Mouse (Mus musculus) splenic B cell, adult 2 months (primary cell): ENCODE measurements around the gene Spint5.
A peak's percentile ranks its signal among the peaks of the same experiment; 100 is the strongest.
"Not testable (repeated sequence)": the region's sequence is repeated elsewhere in the genome, so short reads cannot be mapped to it uniquely, and the experiment has no call there.

Experiments used
- DNase-seq: peaks from one replicate; pipeline ENCODE4 v3.0.0-alpha.2; 2011; ENCODE audit warnings: low read depth, low spot score
- H3K27me3 ChIP-seq: 2 replicates; pipeline ENCODE4 v1.6.1; 2012; ENCODE audit warnings: mild to moderate bottlenecking, low read length, moderate library complexity, mixed read lengths; ENCODE audit not compliant: control insufficient read depth, poor library complexity, insufficient read depth, severe bottlenecking
- H3K36me3 ChIP-seq: 2 replicates; pipeline ENCODE4 v1.6.1; 2012; ENCODE audit warnings: mild to moderate bottlenecking, low read length, moderate library complexity, mixed read lengths; ENCODE audit not compliant: control insufficient read depth, poor library complexity, insufficient read depth, severe bottlenecking

Spint5 gene

DNA sequence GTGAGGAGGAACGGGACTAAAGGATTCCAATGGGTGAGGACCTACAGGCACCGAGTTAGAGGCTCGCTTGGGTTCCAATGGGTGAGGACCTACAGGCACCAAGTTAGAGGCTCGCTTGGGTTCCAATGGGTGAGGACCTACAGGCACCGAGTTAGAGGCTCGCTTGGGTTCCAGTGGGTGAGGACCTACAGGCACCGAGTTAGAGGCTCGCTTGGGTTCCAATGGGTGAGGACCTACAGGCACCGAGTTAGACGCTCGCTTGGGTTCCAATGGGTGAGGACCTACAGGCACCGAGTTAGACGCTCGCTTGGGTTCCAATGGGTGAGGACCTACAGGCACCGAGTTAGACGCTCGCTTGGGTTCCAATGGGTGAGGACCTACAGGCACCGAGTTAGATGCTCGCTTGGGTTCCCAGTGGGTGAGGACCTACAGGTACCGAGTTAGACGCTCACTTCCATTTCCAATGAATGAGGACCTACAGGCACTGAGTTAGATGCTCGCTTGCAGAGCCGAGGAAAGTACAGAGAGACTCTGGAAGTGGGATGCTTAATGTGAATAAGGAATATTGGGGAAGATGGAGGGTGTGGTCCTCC is 1.2 kb downstream of the Spint5 start:
- H3K27me3 ChIP-seq, H3K36me3 ChIP-seq, DNase-seq: not testable (repeated sequence)

DNA sequence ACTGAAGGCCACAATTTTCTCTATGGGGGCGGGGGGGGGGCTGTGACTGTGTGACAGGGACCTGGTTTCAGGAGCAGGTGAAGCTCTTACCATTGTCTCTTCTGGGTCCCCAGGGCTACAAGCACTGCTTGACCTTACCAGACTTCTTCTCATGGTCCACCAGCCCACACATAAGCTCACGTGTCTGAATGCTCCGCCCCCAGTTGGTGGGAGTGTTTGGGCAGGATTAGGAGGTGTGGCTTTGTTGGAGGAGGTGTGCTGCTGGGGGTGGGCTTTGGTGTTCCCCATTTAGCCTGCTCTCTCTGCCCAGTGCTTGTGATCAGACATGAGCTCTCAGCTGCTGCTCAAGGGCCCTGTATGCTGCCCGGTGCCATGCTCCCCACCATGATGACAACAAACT is 8.2 kb downstream of the Spint5 start:
- DNase-seq, result no peak
- Histone ChIP-seq H3K36me3 (no peaks in the 10 kb centered on the region), H3K27me3 (no peaks in the 10 kb centered on the region)

DNA sequence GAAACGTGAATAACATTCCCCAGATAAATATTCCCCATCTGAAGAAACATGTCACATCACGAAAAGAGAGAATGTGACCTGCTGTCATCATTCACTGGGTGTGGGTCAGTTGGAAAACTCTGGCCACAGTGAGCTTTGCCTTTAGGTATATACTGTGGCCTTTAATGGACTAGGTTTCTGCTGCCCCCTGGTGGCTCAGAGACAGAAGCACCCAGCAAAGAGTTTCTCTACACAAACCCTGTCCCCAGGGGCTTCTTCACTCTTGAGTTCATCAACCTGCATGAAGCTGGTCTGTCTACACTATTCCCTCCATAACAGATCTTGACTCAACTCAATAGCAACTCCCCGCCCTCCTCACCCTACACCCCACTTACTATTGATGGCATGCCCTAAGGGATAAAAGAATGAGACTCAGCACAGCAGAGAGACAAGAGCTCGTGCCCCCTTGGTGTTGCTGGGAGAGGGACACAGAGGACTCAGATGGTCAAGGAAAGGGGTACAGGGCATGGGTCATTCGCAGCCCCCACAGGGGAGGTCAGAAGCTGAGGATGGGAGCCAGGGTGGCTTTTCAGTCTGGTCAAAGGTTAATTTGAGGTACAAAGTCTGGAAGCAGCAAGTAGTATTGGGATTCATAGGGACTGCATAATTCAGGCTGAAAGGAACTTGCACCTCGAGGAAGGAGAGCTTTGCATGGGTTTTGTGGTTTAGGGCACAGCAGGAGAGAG is 11.0 kb downstream of the Spint5 start:
- peak; percentile 77 for DNase-seq
- Histone ChIP-seq H3K27me3 (no peaks in the 10 kb centered on the region), H3K36me3 (no peaks in the 10 kb centered on the region)

DNA sequence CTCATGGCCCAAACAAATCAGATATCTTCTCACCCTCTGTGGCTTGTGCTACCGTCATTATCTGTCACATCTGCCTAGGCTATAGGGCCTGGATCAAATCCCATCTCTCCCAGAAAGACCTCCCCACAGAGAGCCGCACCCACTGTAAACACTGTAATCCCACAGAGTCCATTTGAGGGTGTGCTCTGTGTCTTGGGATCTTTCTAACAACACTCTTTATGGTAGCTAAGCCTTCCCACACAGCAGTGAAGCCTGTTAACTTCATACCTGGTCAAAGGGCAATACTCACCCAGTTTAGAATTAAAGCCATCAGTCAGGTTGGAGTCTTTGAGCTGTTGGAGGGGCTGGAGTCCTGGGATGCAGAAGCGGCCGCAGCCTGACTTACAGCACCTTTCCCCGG is 16.6 kb downstream of the Spint5 start:
- no peaks in the 10 kb centered on the region for H3K36me3 ChIP-seq
- no peaks in the 10 kb centered on the region for H3K27me3 ChIP-seq
- no peak for DNase-seq

DNA sequence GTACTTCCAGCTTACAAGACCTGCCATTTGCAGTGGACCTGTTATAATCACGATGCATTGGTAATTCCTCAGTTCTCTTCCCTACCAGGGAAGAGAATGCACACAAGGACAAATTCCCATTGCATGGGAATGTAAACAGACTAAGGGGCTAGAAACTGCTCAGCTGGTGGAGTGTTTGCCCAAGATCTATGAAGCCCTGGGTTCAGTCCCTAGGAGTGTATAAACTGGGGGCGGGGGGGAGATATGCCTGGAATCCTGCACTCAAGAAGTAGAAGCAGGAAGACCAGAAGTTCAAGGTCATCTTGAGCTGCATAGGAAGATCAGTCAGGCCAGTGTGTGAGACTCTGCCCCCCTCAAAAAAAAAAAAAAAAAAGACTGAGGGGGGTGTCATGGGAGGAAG is 18.2 kb downstream of the Spint5 start:
- Histone ChIP-seq H3K27me3 (no peaks in the 10 kb centered on the region), H3K36me3 (no peaks in the 10 kb centered on the region)
- DNase-seq, result no peak

DNA sequence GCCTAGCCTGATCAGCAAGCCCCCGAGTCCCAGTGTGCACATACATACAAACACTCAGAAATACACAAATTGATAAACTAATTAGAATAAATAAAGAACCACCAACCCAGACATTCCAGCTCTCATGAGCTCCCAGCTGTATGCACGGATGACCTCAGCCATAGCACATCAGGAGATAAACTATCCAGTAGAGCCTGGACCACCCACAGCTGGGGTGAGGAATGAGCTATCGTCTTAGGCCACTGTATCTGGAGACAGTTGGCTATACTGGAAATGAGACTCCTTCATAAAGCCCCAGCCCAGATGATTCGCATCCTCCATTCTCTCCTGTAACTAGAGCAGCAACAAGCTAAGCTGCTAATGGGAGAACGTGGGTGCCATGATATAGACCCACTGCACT is 19.7 kb downstream of the Spint5 start:
- Histone ChIP-seq H3K27me3 (no peaks in the 10 kb centered on the region), H3K36me3 (no peaks in the 10 kb centered on the region)
- DNase-seq, result no peak

DNA sequence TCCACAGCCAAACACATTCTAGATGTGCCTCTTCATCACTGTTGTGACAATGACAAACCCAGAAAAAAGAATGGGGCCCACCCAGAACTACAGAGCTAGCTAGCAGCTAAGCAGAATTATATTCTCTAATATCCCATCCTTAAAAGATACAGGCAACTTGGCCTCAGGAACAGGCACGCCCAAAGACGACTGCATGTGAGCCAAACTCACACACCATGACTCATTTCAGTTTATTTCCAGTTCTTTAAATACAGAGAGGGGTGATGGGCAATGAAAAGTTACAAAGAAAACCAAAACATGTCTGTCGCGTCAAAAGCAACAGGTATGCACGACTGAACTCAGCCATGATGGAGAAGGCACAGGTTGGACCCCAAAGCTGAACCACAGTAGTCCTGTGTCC is 20.3 kb downstream of the Spint5 start:
- Histone ChIP-seq H3K27me3 (no peaks in the 10 kb centered on the region), H3K36me3 (no peaks in the 10 kb centered on the region)
- DNase-seq, result no peak

DNA sequence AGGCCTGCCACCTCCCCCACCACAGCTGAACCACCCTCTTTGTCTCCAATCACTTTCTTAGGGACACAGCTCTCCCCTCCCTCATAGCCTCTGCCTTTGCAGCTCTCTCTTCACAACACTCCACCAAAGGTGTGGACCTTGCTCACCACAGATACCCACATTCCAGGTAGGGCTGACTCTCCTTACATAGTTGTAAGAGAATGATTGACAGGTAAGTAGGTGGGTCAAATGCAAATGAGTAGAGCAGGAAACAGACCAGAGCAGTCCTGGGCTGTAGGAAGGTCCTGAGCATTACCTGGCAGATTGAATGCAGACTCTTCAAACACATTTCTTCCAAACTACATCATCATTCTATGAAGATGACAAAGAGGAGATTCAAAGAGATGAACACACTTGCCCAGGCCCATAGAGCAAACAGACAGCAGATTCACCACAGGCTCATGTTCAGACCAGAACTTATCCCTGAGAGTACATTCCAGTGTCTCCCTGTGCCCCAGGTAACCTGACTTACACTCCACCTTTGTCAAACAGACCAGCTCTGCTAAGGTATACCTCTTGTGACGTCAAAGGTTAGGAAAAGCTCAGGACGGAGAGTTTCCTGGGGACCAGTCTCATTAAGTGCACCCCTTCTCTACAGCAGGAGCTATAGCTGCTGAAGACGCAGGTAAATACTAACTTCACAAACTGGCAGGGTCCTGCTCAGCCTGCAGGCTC is 22.4 kb downstream of the Spint5 start:
- DNase-seq, result no peak
- Histone ChIP-seq H3K36me3 (no peaks in the 10 kb centered on the region), H3K27me3 (no peaks in the 10 kb centered on the region)

DNA sequence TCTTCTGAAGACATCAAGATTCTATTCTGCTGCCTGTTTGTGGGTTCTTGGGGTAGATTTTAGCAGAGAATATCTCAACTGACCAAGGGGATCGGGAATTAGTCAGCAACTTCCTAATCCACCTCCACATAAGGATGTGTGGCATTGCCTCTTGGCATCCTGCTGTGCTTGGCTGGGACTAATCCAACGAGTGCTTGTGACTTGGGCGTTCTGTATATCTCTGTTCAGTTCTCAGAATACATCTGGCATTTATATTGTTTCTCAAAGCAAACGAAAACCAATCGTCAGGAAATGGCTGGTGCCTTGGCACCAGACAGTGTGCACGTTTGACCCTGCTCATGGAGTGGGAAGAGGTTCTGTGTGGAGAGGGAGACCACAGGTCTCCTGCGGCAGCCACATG is 24.8 kb downstream of the Spint5 start:
- DNase-seq, result no peak
- no peaks in the 10 kb centered on the region for H3K27me3 ChIP-seq
- H3K36me3 ChIP-seq, result no peaks in the 10 kb centered on the region

DNA sequence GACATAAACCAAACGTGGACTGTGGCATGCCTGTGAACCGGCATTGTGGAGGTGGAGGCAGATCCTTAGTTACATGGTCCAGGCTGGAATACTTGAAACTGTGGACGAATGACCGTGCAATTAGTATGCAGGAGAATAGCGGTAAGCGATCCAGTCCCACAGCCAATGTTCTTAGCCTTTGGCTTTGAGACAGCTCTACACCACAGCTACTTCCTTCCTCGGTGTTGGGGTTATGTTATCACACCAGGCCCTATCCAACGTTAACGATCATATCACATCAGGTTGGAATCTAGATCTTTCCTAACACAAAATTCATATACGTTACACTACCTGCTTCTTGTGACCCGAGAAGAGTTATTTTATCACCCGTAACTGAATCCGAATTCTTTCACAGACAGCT is 29.9 kb downstream of the Spint5 start:
- Histone ChIP-seq H3K27me3 (no peaks in the 10 kb centered on the region), H3K36me3 (peaks cover 3% of the 10 kb centered on the region; the same call in 1 of the 2 replicates)
- no peak for DNase-seq

DNA sequence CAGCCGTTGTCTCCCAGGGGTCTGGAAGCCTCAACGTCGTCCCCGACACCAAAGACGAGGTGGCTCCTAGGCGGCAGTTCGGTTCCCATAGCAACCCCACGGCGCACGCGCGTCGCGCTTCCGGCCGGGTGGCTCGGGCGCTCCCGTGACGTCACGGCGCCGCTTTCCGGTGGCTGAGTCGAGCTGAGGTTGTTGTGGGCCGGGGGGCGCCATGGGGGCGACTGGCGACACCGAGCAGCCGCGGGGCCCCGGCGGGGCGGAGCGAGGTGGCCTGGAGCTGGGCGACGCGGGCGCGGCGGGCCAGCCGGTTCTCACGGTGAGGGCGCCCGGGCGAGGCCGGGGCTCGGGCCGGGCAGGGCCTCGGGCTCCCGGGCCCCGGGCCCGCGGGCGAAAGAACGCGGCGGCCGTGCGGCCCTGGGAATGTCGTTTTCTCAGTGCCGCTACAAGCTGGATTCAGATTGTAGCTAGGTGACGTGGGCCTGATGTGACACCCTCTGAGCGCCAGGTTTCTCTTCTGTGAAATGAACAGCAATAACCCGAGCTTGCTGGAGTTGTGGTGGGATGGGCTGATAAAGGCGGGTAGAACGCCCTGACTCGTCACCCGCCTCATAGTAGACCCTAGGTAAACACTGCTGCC is 30.9 kb downstream of the Spint5 start, which contains the start of the genes Wfdc3 and Dnttip1:
Wfdc3 (minus strand) TSS at position 89 of the 637 bp plus-strand sequence.
Dnttip1 (plus strand) TSS at position 141 of the 637 bp plus-strand sequence.
- peaks cover 5% of the 10 kb centered on the region; the same call in 1 of the 2 replicates for H3K36me3 ChIP-seq
- DNase-seq, result peak; percentile 97
- no peaks in the 10 kb centered on the region for H3K27me3 ChIP-seq

DNA sequence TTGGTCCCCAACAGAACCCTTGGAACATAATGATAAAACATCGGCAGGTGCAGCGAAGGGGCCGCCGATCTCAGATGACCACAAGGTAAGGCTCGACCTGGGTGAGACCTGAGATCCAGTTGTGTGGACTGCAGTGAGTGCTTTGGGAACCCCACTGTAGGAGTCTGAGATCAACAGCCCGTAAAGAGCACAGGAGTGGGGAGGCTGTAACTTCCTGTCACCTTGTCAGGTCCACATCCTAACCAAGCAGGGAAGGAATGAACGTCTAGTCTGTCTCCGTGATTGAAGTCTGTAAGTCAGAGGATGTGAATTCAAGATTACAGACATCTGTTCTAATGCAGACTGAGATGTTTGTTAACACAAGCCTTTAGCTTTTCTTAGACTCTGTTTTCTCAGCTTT is 31.6 kb downstream of the Spint5 start:
- Histone ChIP-seq H3K27me3 (no peaks in the 10 kb centered on the region), H3K36me3 (peaks cover 7% of the 10 kb centered on the region; the same call in 1 of the 2 replicates)
- DNase-seq, result peak; percentile 16

DNA sequence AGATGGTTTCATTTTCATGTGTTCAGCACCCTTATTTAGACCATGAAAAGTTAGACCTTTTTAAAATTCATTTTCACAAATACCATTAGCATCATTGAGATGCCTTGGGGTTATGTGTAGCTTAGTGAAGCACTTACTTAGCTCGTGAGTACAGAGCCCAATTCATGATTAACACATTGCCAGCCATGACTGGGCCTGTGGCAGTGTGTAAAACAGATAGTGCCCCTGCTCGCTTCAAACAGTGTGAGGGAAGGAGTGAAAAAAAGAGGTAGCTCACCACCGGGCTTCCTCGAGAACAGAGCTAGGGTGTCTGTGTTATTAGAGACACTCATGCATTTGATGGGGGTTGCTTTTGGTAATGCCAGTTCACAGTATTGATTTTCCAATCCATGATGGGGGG is 33.1 kb downstream of the Spint5 start:
- no peak for DNase-seq

DNA sequence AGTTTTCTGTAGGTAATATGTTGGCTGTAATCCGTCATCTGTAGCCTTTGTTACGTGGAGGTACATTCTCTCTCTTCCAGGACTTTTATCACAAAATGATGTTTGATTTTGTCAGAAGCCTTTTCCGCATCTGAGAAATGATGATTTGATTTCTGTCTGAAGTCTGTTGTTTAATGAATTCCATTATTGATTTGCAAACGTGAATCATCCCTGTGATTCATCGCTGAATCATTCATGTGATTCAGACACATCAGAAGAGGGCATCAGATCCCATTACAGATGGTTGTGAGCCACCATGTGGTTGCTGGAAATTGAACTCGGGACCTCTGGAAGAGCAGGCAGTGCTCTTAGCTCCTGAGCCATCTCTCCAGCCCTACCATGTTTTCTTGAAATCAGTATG is 33.9 kb downstream of the Spint5 start:
- H3K36me3 ChIP-seq, result peaks cover 16% of the 10 kb centered on the region
- H3K27me3 ChIP-seq, result no peaks in the 10 kb centered on the region

More for the DNA sequence above, 33.1 kb downstream of the Spint5 start:
- Histone ChIP-seq H3K36me3 (peaks cover 16% of the 10 kb centered on the region), H3K27me3 (no peaks in the 10 kb centered on the region)

DNA sequence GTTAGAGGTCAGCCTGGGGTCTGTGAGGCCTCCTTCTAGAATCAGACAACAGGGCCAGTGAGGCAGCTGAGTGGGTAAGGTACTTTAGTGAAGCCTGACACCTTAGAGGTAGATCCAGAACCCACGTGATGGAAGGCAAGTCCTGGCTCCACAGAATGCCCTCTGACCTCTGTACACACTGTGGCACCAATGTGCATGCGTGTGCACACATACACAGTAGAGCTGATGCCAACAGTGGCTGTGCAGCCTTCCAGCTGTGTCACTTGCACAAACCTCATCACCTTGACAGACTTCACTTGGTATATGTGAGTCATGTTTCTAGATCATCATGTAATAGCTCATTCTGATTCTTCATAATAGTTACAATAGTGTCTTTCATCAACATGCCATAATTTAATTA is 37.3 kb downstream of the Spint5 start:
- DNase-seq, result no peak
- Histone ChIP-seq H3K36me3 (peaks cover 20% of the 10 kb centered on the region), H3K27me3 (no peaks in the 10 kb centered on the region)

More for the DNA sequence above, 33.9 kb downstream of the Spint5 start:
- no peak for DNase-seq
